Mouse (Mus musculus) bone marrow macrophage, adult 2 months (primary cell): ENCODE measurements around the gene Pde8b. TPM values are rescaled to one million over a fixed set of nuclear protein-coding genes. Genes with fewer than 3 reads are reported as not detected.
A peak's percentile ranks its signal among the peaks of the same experiment; 100 is the strongest.

Experiments used
- H3K27ac ChIP-seq: 2 replicates; pipeline ENCODE4 v1.5.1; 2012; ENCODE audit warnings: low read depth, low read length; ENCODE audit not compliant: insufficient read depth
- H3K4me1 ChIP-seq: 2 replicates; pipeline ENCODE4 v1.6.1; 2012; ENCODE audit warnings: low read length; ENCODE audit not compliant: control insufficient read depth, insufficient read depth
- H3K4me3 ChIP-seq: 2 replicates; pipeline ENCODE4 v1.5.1; 2012; ENCODE audit warnings: mild to moderate bottlenecking, low read length, moderate library complexity; ENCODE audit not compliant: insufficient read depth
- CTCF ChIP-seq: IDR thresholded peaks from 2 replicates; pipeline ENCODE4 v1.5.1; 2012; ENCODE audit warnings: low read depth, mild to moderate bottlenecking, low read length, moderate library complexity
- POLR2A ChIP-seq: IDR thresholded peaks from 2 replicates; pipeline ENCODE4 v1.6.1; 2012; ENCODE audit warnings: mild to moderate bottlenecking, low read depth, low read length, borderline replicate concordance
- polyA plus RNA-seq: library from polyadenylated mRNA; stranded (reverse); fragments of >200 nt; gene quantifications from 2 replicates; pipeline ENCODE4 v1.2.4, GENCODE M21; 2012; ENCODE audit not compliant: missing spikeins, insufficient read depth, insufficient read length

Gene Pde8b
- polyA plus RNA-seq, 1 experiment = 4.9 TPM

DNA sequence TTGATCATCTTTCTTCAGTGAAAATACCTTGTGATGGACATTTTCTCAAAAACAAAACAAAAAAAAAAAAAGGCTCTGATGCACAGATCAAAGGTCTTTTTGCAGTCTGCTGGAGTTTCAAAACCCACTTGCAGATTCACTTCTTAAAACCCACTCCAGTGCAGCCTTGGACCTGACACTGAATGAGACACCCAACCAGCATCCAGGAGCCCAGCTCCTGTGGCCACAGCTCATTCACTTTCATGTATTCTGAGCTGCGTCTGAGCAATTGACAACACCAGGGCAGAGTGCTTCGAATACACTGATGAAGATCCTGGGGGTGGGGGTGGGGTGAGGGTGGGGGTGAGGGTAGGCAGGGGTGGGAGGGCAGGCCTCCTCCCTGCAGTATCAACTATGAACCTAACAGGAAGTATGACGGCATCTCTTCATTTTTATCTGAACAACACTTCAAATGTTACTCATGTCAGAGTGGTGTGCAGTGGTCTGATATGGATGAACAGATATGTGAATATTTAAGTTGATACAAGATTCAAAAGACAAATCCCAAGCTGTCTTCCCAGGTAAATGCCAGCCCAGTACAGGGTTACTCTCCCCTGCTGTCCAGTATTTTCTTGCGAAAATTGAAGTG lies 186.6 kb downstream of the Pde8b start:
- Histone ChIP-seq H3K4me3 (no peak overlapping the region), H3K4me1 (peaks cover 3% of the 10 kb centered on the region), H3K27ac (no peak overlapping the region)
- TF ChIP-seq CTCF = no peak
- TF ChIP-seq POLR2A = no peak

DNA sequence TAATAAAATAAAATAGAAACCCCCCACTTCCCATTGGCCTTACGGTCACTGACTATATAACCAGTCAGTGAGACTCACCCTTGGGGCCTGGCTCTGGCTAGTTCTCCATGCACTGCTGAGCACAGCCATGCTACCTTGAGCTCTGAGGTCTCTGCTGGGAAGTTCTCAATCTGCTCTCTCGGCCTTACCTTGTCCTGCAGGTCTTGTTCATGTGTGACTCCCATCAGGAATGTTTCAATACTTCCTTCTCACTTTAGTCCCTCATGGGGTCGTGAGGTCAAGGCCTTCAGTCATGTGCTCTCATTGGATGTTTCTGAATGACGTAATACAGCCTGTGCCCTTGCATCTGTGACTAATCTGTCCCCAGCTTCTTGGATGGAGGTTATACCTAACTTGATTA lies 191.3 kb downstream of the Pde8b start:
- no peak for TF ChIP-seq POLR2A
- no peak for TF ChIP-seq CTCF
- Histone ChIP-seq H3K4me1 (peaks cover 3% of the 10 kb centered on the region), H3K27ac (no peak overlapping the region), H3K4me3 (no peak overlapping the region)

DNA sequence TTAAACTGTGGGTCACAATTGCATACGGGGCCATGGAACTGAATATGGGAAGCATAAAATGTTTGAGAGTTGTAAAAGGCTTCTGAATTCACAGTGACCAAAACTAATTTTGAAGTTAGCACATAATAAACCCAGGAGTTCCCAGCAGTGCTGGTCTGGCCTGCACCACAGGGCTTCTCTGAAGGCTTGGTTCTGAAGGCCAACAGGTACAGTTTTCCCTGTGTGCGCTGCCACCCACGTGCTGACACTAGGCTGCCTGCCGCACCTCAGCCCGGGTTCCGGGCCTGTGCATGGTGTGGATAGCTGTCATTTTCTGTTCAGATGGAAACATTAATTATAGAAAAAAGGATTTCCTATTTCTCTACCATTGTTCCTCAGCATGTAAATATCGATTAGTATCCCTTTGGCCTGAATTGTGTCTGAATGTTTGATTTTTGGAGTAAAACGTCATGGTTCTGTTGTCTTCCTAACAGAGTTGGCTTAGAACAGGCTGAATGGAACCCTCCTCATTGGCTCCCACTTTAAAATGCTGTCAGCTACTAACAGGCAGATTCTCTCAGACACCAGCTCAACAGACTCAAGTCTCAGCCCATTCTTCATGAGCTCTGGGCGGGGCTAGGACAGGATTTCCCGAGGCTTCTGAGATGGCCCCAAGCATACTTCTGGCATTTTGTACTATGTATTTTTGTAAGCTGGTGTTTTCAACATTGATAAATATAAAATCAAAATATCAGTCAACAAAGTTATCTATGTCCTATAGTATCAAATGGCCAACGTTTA lies 193.4 kb downstream of the Pde8b start:
- no peak overlapping the region for H3K27ac ChIP-seq
- H3K4me3 ChIP-seq = no peak overlapping the region
- TF ChIP-seq CTCF = no peak
- TF ChIP-seq POLR2A = no peak
- H3K4me1 ChIP-seq = peaks cover 3% of the 10 kb centered on the region

DNA sequence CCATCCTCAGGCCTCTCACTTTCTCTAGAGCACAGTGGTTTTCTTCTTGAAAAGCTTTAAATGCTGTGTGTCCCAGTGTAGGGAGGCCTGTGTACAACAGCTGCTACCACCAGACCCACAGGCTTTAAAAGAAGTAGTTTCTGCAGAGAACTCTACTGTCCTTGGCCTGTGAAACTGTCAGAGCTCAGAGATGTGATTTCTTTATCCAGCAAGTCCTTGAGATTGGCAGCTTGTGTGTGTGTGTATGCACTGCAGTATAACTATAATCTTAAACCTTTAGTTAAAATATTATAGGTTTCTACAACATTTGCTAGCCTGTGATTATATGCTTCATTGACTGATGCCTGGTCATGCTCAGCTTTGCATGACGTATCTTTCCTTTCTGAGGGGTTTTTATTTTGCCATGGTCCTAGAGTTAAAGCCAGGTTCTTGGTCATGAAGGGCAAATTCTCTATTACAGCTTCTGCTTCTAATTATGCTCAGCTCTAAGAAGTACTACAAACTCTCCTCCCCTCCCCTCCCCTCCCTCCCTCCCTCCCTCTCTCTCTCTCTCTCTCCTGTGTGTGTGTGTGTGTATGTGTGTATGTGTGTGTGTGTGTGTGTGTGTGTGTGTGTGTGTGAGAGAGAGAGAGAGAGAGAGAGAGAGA lies 194.3 kb downstream of the Pde8b start:
- Histone ChIP-seq H3K4me1 (peaks cover 3% of the 10 kb centered on the region), H3K27ac (no peak overlapping the region), H3K4me3 (no peak overlapping the region)
- TF ChIP-seq CTCF = no peak
- TF ChIP-seq POLR2A = no peak

DNA sequence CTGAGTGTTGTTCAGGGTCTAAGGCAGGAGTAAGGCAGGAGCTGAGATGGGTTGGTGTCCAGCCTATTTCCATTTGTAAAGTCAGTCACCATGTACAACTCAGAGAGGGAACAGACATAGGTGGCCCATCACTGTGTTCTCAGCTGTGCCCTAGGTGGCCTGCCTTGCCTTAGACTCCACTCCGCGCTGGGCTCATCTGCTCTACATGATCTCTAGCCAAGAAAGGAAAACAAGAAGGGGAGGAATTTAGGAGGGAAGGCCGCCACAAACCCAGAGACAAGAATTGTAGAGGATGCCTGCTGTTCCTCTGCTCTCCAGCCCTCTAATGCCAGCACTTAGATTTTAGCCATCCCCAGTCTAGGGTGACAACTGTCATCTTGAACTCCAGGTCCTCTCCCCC lies 197.7 kb downstream of the Pde8b start:
- no peak overlapping the region for H3K4me3 ChIP-seq
- TF ChIP-seq CTCF (no peak), POLR2A (no peak)
- H3K4me1 ChIP-seq = no peaks in the 10 kb centered on the region
- no peak overlapping the region for H3K27ac ChIP-seq

DNA sequence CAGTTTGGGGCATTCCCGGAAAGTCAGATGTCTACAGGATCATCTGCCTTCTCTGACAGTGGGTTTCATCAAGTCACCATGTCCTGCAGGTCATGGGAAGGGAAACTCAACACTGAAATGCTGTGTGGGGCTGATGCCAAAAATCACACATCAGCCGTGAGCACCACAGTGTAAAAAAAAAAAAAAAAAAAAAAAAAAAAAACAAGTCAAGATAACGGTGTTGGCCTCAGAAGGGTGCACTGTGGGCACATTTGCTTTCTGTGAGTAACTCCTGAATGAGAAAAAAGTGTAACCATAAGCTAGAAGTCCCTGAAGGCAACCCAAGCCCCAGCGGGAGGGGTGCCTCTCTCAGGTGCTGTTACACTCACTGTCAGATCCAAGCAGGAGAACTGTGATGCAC lies 199.7 kb downstream of the Pde8b start:
- H3K4me1 ChIP-seq = no peaks in the 10 kb centered on the region
- H3K27ac ChIP-seq = no peak overlapping the region
- H3K4me3 ChIP-seq = no peak overlapping the region
- no peak for TF ChIP-seq CTCF
- TF ChIP-seq POLR2A = no peak

DNA sequence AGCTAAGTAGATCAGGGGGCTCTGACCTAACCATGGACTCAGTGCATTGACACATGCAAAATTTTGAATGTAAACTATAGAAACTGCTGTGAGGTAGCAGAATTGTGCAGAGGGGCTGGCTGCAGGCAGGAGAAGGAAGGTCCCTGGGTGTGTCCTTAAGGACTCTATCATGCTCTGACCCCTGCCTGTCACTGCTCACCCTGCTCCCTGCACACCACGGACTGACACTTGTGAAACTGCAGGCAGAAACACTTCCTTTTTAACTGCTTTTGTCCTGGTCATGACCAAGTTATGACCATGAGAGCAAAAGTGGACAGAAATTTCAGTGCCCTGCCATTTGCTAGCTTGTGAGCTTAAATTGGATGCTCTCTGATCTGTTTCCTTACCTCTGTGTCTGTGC lies 206.0 kb downstream of the Pde8b start:
- H3K4me3 ChIP-seq = no peak overlapping the region
- no peak for TF ChIP-seq POLR2A
- TF ChIP-seq CTCF = no peak
- H3K27ac ChIP-seq = no peak overlapping the region
- H3K4me1 ChIP-seq = peaks cover 21% of the 10 kb centered on the region

DNA sequence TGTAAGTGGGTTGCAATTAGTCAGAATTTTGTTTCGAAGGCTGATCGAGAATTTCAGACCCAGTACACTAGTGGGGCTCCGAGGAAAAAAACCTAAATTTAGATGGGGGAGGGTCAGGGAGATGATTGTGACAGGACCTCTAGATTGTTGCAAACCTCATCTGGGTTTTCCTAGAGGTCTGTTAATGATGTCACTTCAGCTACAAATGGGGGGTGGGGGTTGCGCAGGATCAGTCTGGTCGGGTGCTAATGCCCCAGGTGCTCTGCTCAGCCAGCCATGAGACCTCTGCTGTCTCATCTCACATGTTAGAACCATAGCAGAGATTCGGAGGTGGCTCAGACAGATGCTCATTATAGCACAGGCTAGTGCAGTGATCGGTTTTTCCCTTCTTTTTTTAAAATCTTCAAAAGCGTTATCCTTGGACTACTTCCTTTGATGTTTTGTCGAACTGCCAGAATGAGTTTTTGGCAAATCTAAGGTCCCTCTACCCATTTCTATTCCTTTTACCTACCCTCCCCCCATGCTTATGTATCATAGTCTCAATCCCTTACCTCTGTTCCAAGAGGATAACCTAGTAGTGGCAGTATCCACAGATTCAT lies 209.9 kb downstream of the Pde8b start:
- Histone ChIP-seq H3K4me1 (peaks cover 42% of the 10 kb centered on the region), H3K27ac (no peak overlapping the region)
- TF ChIP-seq POLR2A (no peak), CTCF (no peak)

DNA sequence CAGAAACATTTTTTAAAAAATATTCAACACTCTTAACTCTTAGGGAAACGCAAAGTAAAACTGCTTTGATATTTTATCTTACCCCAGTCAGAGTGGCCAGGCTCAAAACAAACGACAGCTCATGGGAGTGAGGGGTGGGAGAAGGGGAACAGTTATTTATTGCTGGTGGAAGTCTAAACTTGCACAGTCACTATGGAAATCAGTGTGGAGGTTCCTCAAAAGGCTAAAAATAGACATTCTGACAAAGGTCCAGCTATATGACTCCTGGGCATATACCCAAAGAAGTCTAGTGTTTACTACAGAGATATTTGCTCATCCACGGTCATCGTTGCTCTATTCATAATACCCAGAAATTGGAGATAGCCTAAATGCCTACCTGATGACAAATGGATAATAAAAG lies 211.9 kb downstream of the Pde8b start:
- TF ChIP-seq POLR2A = no peak
- no peak for TF ChIP-seq CTCF
- Histone ChIP-seq H3K4me1 (peaks cover 44% of the 10 kb centered on the region), H3K27ac (peak overlapping the region; percentile 70), H3K4me3 (no peak overlapping the region)

More for the DNA sequence above, 209.9 kb downstream of the Pde8b start:
- no peak overlapping the region for H3K4me3 ChIP-seq
